Mouse (Mus musculus): ENCODE measurements around the gene Adpgk. TPM values are rescaled to one million over a fixed set of nuclear protein-coding genes. Genes with fewer than 3 reads are reported as not detected.

Gene Adpgk
- polyA plus RNA-seq, 1 experiment from 2014 or later, result 29.7 TPM

- ATAC-seq (ENCODE audit: insufficient read depth, low FRiP score), result peak; percentile 19; the same call in 1 of the 2 replicates
- Histone ChIP-seq H3K27me3 (ENCODE audit: control insufficient read depth, insufficient read depth, low read length) (no peaks in the 10 kb centered on the region), H3K27ac (ENCODE audit: low read length) (no peak overlapping the region), H3K4me1 (ENCODE audit: control insufficient read depth, insufficient read depth, low read length) (no peaks in the 10 kb centered on the region), H3K9ac (ENCODE audit: low read length) (no peak overlapping the region), H3K4me2 (ENCODE audit: low read depth, low read length) (peak overlapping the region; percentile 31), H3K9me3 (replicated peaks; ENCODE audit: control insufficient read depth, low read length) (no peaks in the 10 kb centered on the region), H3K4me3 (replicated peaks; ENCODE audit: low read length) (no peak overlapping the region), H3K36me3 (ENCODE audit: control insufficient read depth, insufficient read depth, low read length) (no peaks in the 10 kb centered on the region)
- 40% methylated on average over 7 of the region's 7 CpGs for WGBS
Observed at GRCm38 (mm10) chr9:59282683-59282986, 8.7 kb upstream of the Adpgk start.

- no peak for ATAC-seq (ENCODE audit: insufficient read depth, low FRiP score)
- Histone ChIP-seq H3K27ac (ENCODE audit: low read length) (no peak overlapping the region), H3K36me3 (ENCODE audit: control insufficient read depth, insufficient read depth, low read length) (no peaks in the 10 kb centered on the region), H3K9ac (ENCODE audit: low read length) (no peak overlapping the region), H3K4me3 (replicated peaks; ENCODE audit: low read length) (no peak overlapping the region), H3K4me1 (ENCODE audit: control insufficient read depth, insufficient read depth, low read length) (peaks cover 7% of the 10 kb centered on the region), H3K9me3 (replicated peaks; ENCODE audit: control insufficient read depth, low read length) (no peaks in the 10 kb centered on the region), H3K4me2 (ENCODE audit: low read depth, low read length) (no peak overlapping the region), H3K27me3 (ENCODE audit: control insufficient read depth, insufficient read depth, low read length) (no peaks in the 10 kb centered on the region)
- WGBS, result 62% methylated on average over 6 of the region's 6 CpGs
Observed at GRCm38 (mm10) chr9:59285614-59286013, 5.7 kb upstream of the Adpgk start.

GRCm38 (mm10) chr9:59288058-59288457 is 3.3 kb upstream of the Adpgk start:
- H3K4me3 ChIP-seq (replicated peaks; ENCODE audit: low read length), result no peak overlapping the region
- H3K4me2 ChIP-seq (ENCODE audit: low read depth, low read length), result no peak overlapping the region
- no peaks in the 10 kb centered on the region for H3K27me3 ChIP-seq (ENCODE audit: control insufficient read depth, insufficient read depth, low read length)
- WGBS, result 88% methylated on average over 5 of the region's 5 CpGs
- H3K4me1 ChIP-seq (ENCODE audit: control insufficient read depth, insufficient read depth, low read length), result peaks cover 16% of the 10 kb centered on the region
- H3K36me3 ChIP-seq (ENCODE audit: control insufficient read depth, insufficient read depth, low read length), result no peaks in the 10 kb centered on the region
- H3K9ac ChIP-seq (ENCODE audit: low read length), result no peak overlapping the region
- no peaks in the 10 kb centered on the region for H3K9me3 ChIP-seq (replicated peaks; ENCODE audit: control insufficient read depth, low read length)
- H3K27ac ChIP-seq (ENCODE audit: low read length), result no peak overlapping the region
- ATAC-seq (ENCODE audit: insufficient read depth, low FRiP score), result no peak

- H3K4me2 ChIP-seq (ENCODE audit: low read depth, low read length), result no peak overlapping the region
- no peak overlapping the region for H3K4me3 ChIP-seq (replicated peaks; ENCODE audit: low read length)
- peaks cover 16% of the 10 kb centered on the region for H3K4me1 ChIP-seq (ENCODE audit: control insufficient read depth, insufficient read depth, low read length)
- H3K27me3 ChIP-seq (ENCODE audit: control insufficient read depth, insufficient read depth, low read length), result no peaks in the 10 kb centered on the region
- ATAC-seq (ENCODE audit: insufficient read depth, low FRiP score), result no peak
- WGBS, result 70% methylated on average over 3 of the region's 3 CpGs
- no peaks in the 10 kb centered on the region for H3K36me3 ChIP-seq (ENCODE audit: control insufficient read depth, insufficient read depth, low read length)
- H3K9me3 ChIP-seq (replicated peaks; ENCODE audit: control insufficient read depth, low read length), result no peaks in the 10 kb centered on the region
- no peak overlapping the region for H3K9ac ChIP-seq (ENCODE audit: low read length)
- H3K27ac ChIP-seq (ENCODE audit: low read length), result 0 out of 2 replicates have a peak overlapping the region, but pooled peaks have one; percentile 8
Observed at GRCm38 (mm10) chr9:59288685-59289410, 2.5 kb upstream of the Adpgk start.

GRCm38 (mm10) chr9:59289529-59290115 is 1.7 kb upstream of the Adpgk start:
- 0 out of 2 replicates have a peak overlapping the region, but pooled peaks have one; percentile 8 for H3K27ac ChIP-seq (ENCODE audit: low read length)
- WGBS, result 53% methylated on average over 6 of the region's 6 CpGs
- no peaks in the 10 kb centered on the region for H3K27me3 ChIP-seq (ENCODE audit: control insufficient read depth, insufficient read depth, low read length)
- peaks cover 16% of the 10 kb centered on the region for H3K4me1 ChIP-seq (ENCODE audit: control insufficient read depth, insufficient read depth, low read length)
- no peak overlapping the region for H3K4me2 ChIP-seq (ENCODE audit: low read depth, low read length)
- H3K36me3 ChIP-seq (ENCODE audit: control insufficient read depth, insufficient read depth, low read length), result no peaks in the 10 kb centered on the region
- H3K9ac ChIP-seq (ENCODE audit: low read length), result no peak overlapping the region
- no peak overlapping the region for H3K4me3 ChIP-seq (replicated peaks; ENCODE audit: low read length)
- no peak for ATAC-seq (ENCODE audit: insufficient read depth, low FRiP score)
- no peaks in the 10 kb centered on the region for H3K9me3 ChIP-seq (replicated peaks; ENCODE audit: control insufficient read depth, low read length)

- ATAC-seq (ENCODE audit: insufficient read depth, low FRiP score), result peak; percentile 68
- H3K4me3 ChIP-seq (replicated peaks; ENCODE audit: low read length), result peak overlapping the region; percentile 77
- under 1% methylated on average over 50 of the region's 50 CpGs for WGBS
Observed at GRCm38 (mm10) chr9:59291688-59292492, 532 bp downstream of the Adpgk start.

GRCm38 (mm10) chr9:59292493-59292875 is 1.1 kb downstream of the Adpgk start:
- 38% methylated on average over 3 of the region's 3 CpGs for WGBS
- H3K9ac ChIP-seq (ENCODE audit: low read length), result peak overlapping the region; percentile 7; the same call in 1 of the 2 replicates
- ATAC-seq (ENCODE audit: insufficient read depth, low FRiP score), result no peak

More at GRCm38 (mm10) chr9:59291688-59292492, 532 bp downstream of the Adpgk start:
- H3K4me1 ChIP-seq (ENCODE audit: control insufficient read depth, insufficient read depth, low read length), result peaks cover 16% of the 10 kb centered on the region
- no peaks in the 10 kb centered on the region for H3K27me3 ChIP-seq (ENCODE audit: control insufficient read depth, insufficient read depth, low read length)
- H3K9me3 ChIP-seq (replicated peaks; ENCODE audit: control insufficient read depth, low read length), result no peaks in the 10 kb centered on the region
- H3K4me2 ChIP-seq (ENCODE audit: low read depth, low read length), result peak overlapping the region; percentile 68
- peak overlapping the region; percentile 87 for H3K9ac ChIP-seq (ENCODE audit: low read length)
- H3K27ac ChIP-seq (ENCODE audit: low read length), result peak overlapping the region; percentile 82
- no peaks in the 10 kb centered on the region for H3K36me3 ChIP-seq (ENCODE audit: control insufficient read depth, insufficient read depth, low read length)

GRCm38 (mm10) chr9:59296419-59296818 is 5.1 kb downstream of the Adpgk start:
- Histone ChIP-seq H3K9me3 (replicated peaks; ENCODE audit: control insufficient read depth, low read length) (no peaks in the 10 kb centered on the region), H3K4me3 (replicated peaks; ENCODE audit: low read length) (no peak overlapping the region), H3K36me3 (ENCODE audit: control insufficient read depth, insufficient read depth, low read length) (no peaks in the 10 kb centered on the region), H3K27me3 (ENCODE audit: control insufficient read depth, insufficient read depth, low read length) (no peaks in the 10 kb centered on the region), H3K9ac (ENCODE audit: low read length) (no peak overlapping the region), H3K27ac (ENCODE audit: low read length) (no peak overlapping the region), H3K4me2 (ENCODE audit: low read depth, low read length) (no peak overlapping the region), H3K4me1 (ENCODE audit: control insufficient read depth, insufficient read depth, low read length) (peaks cover 5% of the 10 kb centered on the region; the same call in 1 of the 2 replicates)
- no peak for ATAC-seq (ENCODE audit: insufficient read depth, low FRiP score)
- WGBS, result 83% methylated on average over 2 of the region's 2 CpGs

More at GRCm38 (mm10) chr9:59292493-59292875, 1.1 kb downstream of the Adpgk start:
- Histone ChIP-seq H3K36me3 (ENCODE audit: control insufficient read depth, insufficient read depth, low read length) (no peaks in the 10 kb centered on the region), H3K4me3 (replicated peaks; ENCODE audit: low read length) (peak overlapping the region; percentile 77), H3K9me3 (replicated peaks; ENCODE audit: control insufficient read depth, low read length) (no peaks in the 10 kb centered on the region), H3K4me2 (ENCODE audit: low read depth, low read length) (peak overlapping the region; percentile 68), H3K4me1 (ENCODE audit: control insufficient read depth, insufficient read depth, low read length) (peaks cover 16% of the 10 kb centered on the region), H3K27me3 (ENCODE audit: control insufficient read depth, insufficient read depth, low read length) (no peaks in the 10 kb centered on the region), H3K27ac (ENCODE audit: low read length) (no peak overlapping the region)

GRCm38 (mm10) chr9:59307890-59308289 is 16.5 kb downstream of the Adpgk start:
- H3K4me2 ChIP-seq (ENCODE audit: low read depth, low read length), result no peak overlapping the region
- H3K9me3 ChIP-seq (replicated peaks; ENCODE audit: control insufficient read depth, low read length), result no peaks in the 10 kb centered on the region
- H3K4me1 ChIP-seq (ENCODE audit: control insufficient read depth, insufficient read depth, low read length), result no peaks in the 10 kb centered on the region
- H3K4me3 ChIP-seq (replicated peaks; ENCODE audit: low read length), result no peak overlapping the region
- 73% methylated on average over 2 of the region's 2 CpGs for WGBS
- H3K27ac ChIP-seq (ENCODE audit: low read length), result no peak overlapping the region
- H3K36me3 ChIP-seq (ENCODE audit: control insufficient read depth, insufficient read depth, low read length), result peaks cover 7% of the 10 kb centered on the region
- no peaks in the 10 kb centered on the region for H3K27me3 ChIP-seq (ENCODE audit: control insufficient read depth, insufficient read depth, low read length)
- no peak for ATAC-seq (ENCODE audit: insufficient read depth, low FRiP score)
- H3K9ac ChIP-seq (ENCODE audit: low read length), result no peak overlapping the region
